Comparison of ENCODE assay signal across 15 mouse cellular contexts in genomic region chr16:20108961-20109360, GRCm38 (mm10). TPM values are rescaled to one million over a fixed set of nuclear protein-coding genes. Genes with fewer than 3 reads are reported as not detected.
DNase-seq lines count a peak whose midpoint lies in the region; ATAC-seq and TF ChIP-seq lines count a peak whose summit lies in the region.
"Had no signal": no experiment of that assay in that cellular context is flagged by ENCODE, and none has a peak within 500 bp of the region (broad histone marks: within the 10 kb centered on the region; RNA-seq: fewer than 3 reads in every experiment).

No protein-coding gene starts in this region.

- no peaks in the 10 kb centered on the region for H3K79me2 ChIP-seq in MEL (ENCODE audit: control insufficient read depth, insufficient read depth, low read length, poor library complexity)

- H3K36me3 ChIP-seq in midbrain, embryonic 11.5 days (ENCODE audit: control insufficient read depth, insufficient read depth, low read length), result peaks cover 20% of the 10 kb centered on the region
- H3K36me3 ChIP-seq in midbrain, embryonic 14.5 days (ENCODE audit: control insufficient read depth, insufficient read depth, low read length), result peaks cover 69% of the 10 kb centered on the region
- H3K36me3 ChIP-seq in MEL (ENCODE audit: control insufficient read depth in 1 of 2, insufficient read depth in 2 of 2, low read length in 2 of 2), result no peaks in the 10 kb centered on the region

- no peak overlapping the region for H3K27ac ChIP-seq in midbrain, embryonic 11.5 days (ENCODE audit: low read depth, low read length)
- no peak overlapping the region for H3K27ac ChIP-seq in midbrain, embryonic 14.5 days (replicated peaks; ENCODE audit: low read depth, low read length)
- no peak overlapping the region for H3K27ac ChIP-seq in MEL (ENCODE audit: control insufficient read depth, low read depth, low read length)
- H3K27ac ChIP-seq: heart, embryonic 10.5 days; kidney, embryonic 15.5 days; liver, embryonic 13.5 days; midbrain, embryonic 10.5 days; neural tube, embryonic 13.5 days had no signal

- 90% methylated on average over 6 of the region's 6 CpGs for WGBS in midbrain, embryonic 11.5 days
- 94% methylated on average over 6 of the region's 6 CpGs for WGBS in midbrain, embryonic 14.5 days

- no peak for TF ChIP-seq POLR2A in MEL (IDR thresholded peaks at IDR 0.05; ENCODE audit: control insufficient read depth in 1 of 2, insufficient read depth in 1 of 2, low read depth in 1 of 2, low read length in 2 of 2, poor library complexity in 1 of 2)

- no peaks in the 10 kb centered on the region for H3K9me3 ChIP-seq in midbrain, embryonic 11.5 days (ENCODE audit: control insufficient read depth, low read length)
- peaks cover 3% of the 10 kb centered on the region for H3K9me3 ChIP-seq in midbrain, embryonic 14.5 days (ENCODE audit: control insufficient read depth, low read length)
- H3K9me3 ChIP-seq in MEL (replicated peaks; ENCODE audit: insufficient read depth, low read length), result no peaks in the 10 kb centered on the region
- H3K9me3 ChIP-seq: heart, embryonic 10.5 days; liver, embryonic 13.5 days had no signal

- no peak for TF ChIP-seq RAD21 in MEL (IDR thresholded peaks at IDR 0.05; ENCODE audit: low read depth, low read length)

- H3K27me3 ChIP-seq in midbrain, embryonic 11.5 days (ENCODE audit: control insufficient read depth, insufficient read depth, low read length), result no peaks in the 10 kb centered on the region
- no peaks in the 10 kb centered on the region for H3K27me3 ChIP-seq in midbrain, embryonic 14.5 days (ENCODE audit: control insufficient read depth, insufficient read depth, low read length)
- no peaks in the 10 kb centered on the region for H3K27me3 ChIP-seq in MEL (ENCODE audit: control insufficient read depth in 1 of 2, insufficient read depth in 2 of 2, low read length in 2 of 2)
- H3K27me3 ChIP-seq: kidney, embryonic 15.5 days; liver, embryonic 13.5 days; neural tube, embryonic 13.5 days had no signal

- ATAC-seq in midbrain, embryonic 11.5 days (ENCODE audit: low FRiP score), result no peak
- ATAC-seq in midbrain, embryonic 14.5 days (ENCODE audit: low FRiP score, low TSS enrichment), result no peak

- H3K4me3 ChIP-seq in midbrain, embryonic 11.5 days (ENCODE audit: low read depth, low read length), result no peak overlapping the region
- H3K4me3 ChIP-seq in midbrain, embryonic 14.5 days (replicated peaks; ENCODE audit: low read depth, low read length), result no peak overlapping the region
- H3K4me3 ChIP-seq in MEL (ENCODE audit: control insufficient read depth in 1 of 2, insufficient read depth in 1 of 2, low read depth in 2 of 2, low read length in 2 of 2), result no peak overlapping the region
- H3K4me3 ChIP-seq: heart, embryonic 10.5 days; kidney, embryonic 15.5 days; liver, embryonic 13.5 days; midbrain, embryonic 10.5 days; neural tube, embryonic 13.5 days had no signal

- peak; percentile 30 for DNase-seq in kidney, adult 9 months
- no peak for DNase-seq in kidney, adult 8-10 months
- DNase-seq in midbrain, embryonic 11.5 days (ENCODE audit: low spot score, missing footprints), result peak; percentile 79
- DNase-seq in midbrain, embryonic 14.5 days, result no peak
- peak; percentile 13 for DNase-seq in MEL (ENCODE audit: low read depth, low spot score)
- DNase-seq in induced T-regulatory cell, adult 2 months (ENCODE audit: low read depth), result peak; percentile 27
- no peak for DNase-seq in urinary bladder, postnatal 36 days (ENCODE audit: low spot score in 2 of 2)
- DNase-seq: adrenal gland, postnatal 14 days; layer of hippocampus, postnatal 36 days; liver, embryonic 13.5 days; right cerebral cortex, postnatal 25 days had no signal

- TF ChIP-seq EP300 in MEL (IDR thresholded peaks at IDR 0.05; ENCODE audit: low read depth in 1 of 2, low read length in 2 of 2), result no peak

- H3K9ac ChIP-seq in midbrain, embryonic 11.5 days (ENCODE audit: low read length), result no peak overlapping the region
- no peak overlapping the region for H3K9ac ChIP-seq in midbrain, embryonic 14.5 days (replicated peaks; ENCODE audit: low read length)
- no peak overlapping the region for H3K9ac ChIP-seq in MEL (ENCODE audit: control insufficient read depth, low read depth, low read length, poor library complexity, severe bottlenecking)
- H3K9ac ChIP-seq: kidney, embryonic 15.5 days; liver, embryonic 13.5 days; neural tube, embryonic 13.5 days had no signal

- H3K4me2 ChIP-seq in midbrain, embryonic 11.5 days, result no peak overlapping the region
- H3K4me2 ChIP-seq in midbrain, embryonic 14.5 days (ENCODE audit: low read length), result no peak overlapping the region
- H3K4me2 ChIP-seq: kidney, embryonic 15.5 days; liver, embryonic 13.5 days; neural tube, embryonic 13.5 days had no signal

- H3K4me1 ChIP-seq in midbrain, embryonic 11.5 days (ENCODE audit: control insufficient read depth, insufficient read depth, low read length), result no peaks in the 10 kb centered on the region
- H3K4me1 ChIP-seq in midbrain, embryonic 14.5 days (ENCODE audit: control insufficient read depth, insufficient read depth, low read length), result 0 out of 2 replicates have a peak, but pooled peaks cover 5% of the 10 kb centered on the region
- no peaks in the 10 kb centered on the region for H3K4me1 ChIP-seq in MEL (ENCODE audit: control insufficient read depth in 1 of 2, insufficient read depth in 2 of 2, low read length in 2 of 2)
- H3K4me1 ChIP-seq: heart, embryonic 10.5 days; kidney, embryonic 15.5 days; liver, embryonic 13.5 days; midbrain, embryonic 10.5 days had no signal

- peak in 2 of 3 experiments; percentile 10 to 24; a peak in 1 of 6 replicates for TF ChIP-seq CTCF in MEL (IDR thresholded peaks at IDR 0.05 in 2 of 3, conservative IDR thresholded peaks at IDR 0.05 in 1 of 3; ENCODE audit: control insufficient read depth in 1 of 3, insufficient read depth in 1 of 3, low read depth in 2 of 3, low read length in 3 of 3, poor library complexity in 1 of 3, severe bottlenecking in 1 of 3)

TF ChIP-seq in MEL, 35 proteins besides CTCF, POLR2A, EP300 and RAD21:
- TF ChIP-seq ZC3H11A (IDR thresholded peaks at IDR 0.05; ENCODE audit: low read depth, low read length) (no peak), MYB (IDR thresholded peaks at IDR 0.05; ENCODE audit: low read depth, low read length) (no peak), MXI1 (IDR thresholded peaks at IDR 0.05; ENCODE audit: low read depth, low read length) (no peak), NELFE (IDR thresholded peaks at IDR 0.05; ENCODE audit: low read depth, low read length) (no peak), E2F4 (IDR thresholded peaks at IDR 0.05; ENCODE audit: borderline replicate concordance, low read depth, low read length) (no peak), TBP (IDR thresholded peaks at IDR 0.05; ENCODE audit: low read depth, low read length) (no peak), MEF2A (IDR thresholded peaks at IDR 0.05; ENCODE audit: extremely low read depth, insufficient replicate concordance, low read depth, low read length, poor library complexity, severe bottlenecking) (no peak), MAZ (IDR thresholded peaks at IDR 0.05; ENCODE audit: low read depth, low read length) (no peak), MYC (IDR thresholded peaks at IDR 0.05; ENCODE audit: low read depth, low read length) (no peak)

RNA-seq across cellular contexts. Expression of gene Klhl24, which starts 11.6 kb away (rescaled TPM):
- 41.3 and 47.0 TPM in 2 replicates for polyA plus RNA-seq in midbrain, embryonic 11.5 days (2014; fragmentation: Nextera tagmentation; extraction: Ambion mirVana)
- 55.8 and 71.3 TPM in 2 replicates for polyA plus RNA-seq in midbrain, embryonic 14.5 days (2014; fragmentation: Nextera tagmentation; extraction: Ambion mirVana)
- total RNA-seq in MEL (2012; rRNA removed), result 1.8 and 3.4 TPM in 2 replicates
- 1 to 10 TPM in 1 of 2 experiments, not detected in 1; 2.5 TPM for polyA plus RNA-seq in MEL (2012; ENCODE audit: insufficient read depth in 1 of 2, insufficient read length in 2 of 2, low read depth in 1 of 2, low replicate concordance in 2 of 2, missing spikeins in 1 of 2)

RNA-seq across cellular contexts. Expression of gene Yeats2, which starts 31.9 kb away (rescaled TPM):
- 31.4 and 33.8 TPM in 2 replicates for polyA plus RNA-seq in midbrain, embryonic 11.5 days (2014; fragmentation: Nextera tagmentation; extraction: Ambion mirVana)
- polyA plus RNA-seq in midbrain, embryonic 14.5 days (2014; fragmentation: Nextera tagmentation; extraction: Ambion mirVana), result 17.6 and 26.6 TPM in 2 replicates
- 12.7 and 13.3 TPM in 2 replicates for total RNA-seq in MEL (2012; rRNA removed)
- polyA plus RNA-seq in MEL (2012; ENCODE audit: insufficient read depth in 1 of 2, insufficient read length in 2 of 2, low read depth in 1 of 2, low replicate concordance in 2 of 2, missing spikeins in 1 of 2), result 10 to 100 TPM in 1 of 2 experiments, not detected in 1; 23.2 TPM

Comparison
In these comparisons a context has a peak if more than half of its experiments do, and no peak if none do; other contexts are left out.
1. DNase-seq: peak in kidney, adult 9 months (single experiment), midbrain, embryonic 11.5 days (single experiment), MEL (single experiment) and induced T-regulatory cell, adult 2 months (single experiment); none in kidney, adult 8-10 months (0 of 2), midbrain, embryonic 14.5 days (single experiment) and urinary bladder, postnatal 36 days (0 of 2).
2. RNA of gene Klhl24, which starts 11.6 kb away (polyA plus RNA-seq): 55.8 to 71.3 TPM in midbrain, embryonic 14.5 days and 41.3 to 47.0 TPM in midbrain, embryonic 11.5 days; 2.5 TPM in MEL; every median in the first group is over 10 times any median in the second.